Mouse (Mus musculus) cerebellum, adult 2 months (tissue): ENCODE measurements at regions not wholly inside any gene's neighbourhood (a gene's known extent, or its start where the extent isn't known, plus 50 kb on each side); places are given as distances from the start of the nearest gene placed in this dataset.

Experiments
- CTCF ChIP-seq: fragments of 200-500 bp; IDR thresholded peaks from 2 replicates; pipeline ENCODE4 v1.5.1; 2011; ENCODE audit warnings: low read depth, mild to moderate bottlenecking, control low read depth, low read length, moderate library complexity, borderline replicate concordance; ENCODE audit not compliant: insufficient read depth
- POLR2A ChIP-seq: fragments of 200-500 bp; IDR thresholded peaks from 2 replicates; pipeline ENCODE4 v1.6.1; 2011; ENCODE audit warnings: low read length, control low read depth, borderline replicate concordance; ENCODE audit not compliant: insufficient read depth

- TF ChIP-seq CTCF (no peak), POLR2A (no peak)
These were observed 1144.4 kb upstream of the Cited2 start for GRCm38 (mm10) chr10:16578554-16579078.
